ENCODE assay signal across 9 mouse cellular contexts in the genomic region with DNA sequence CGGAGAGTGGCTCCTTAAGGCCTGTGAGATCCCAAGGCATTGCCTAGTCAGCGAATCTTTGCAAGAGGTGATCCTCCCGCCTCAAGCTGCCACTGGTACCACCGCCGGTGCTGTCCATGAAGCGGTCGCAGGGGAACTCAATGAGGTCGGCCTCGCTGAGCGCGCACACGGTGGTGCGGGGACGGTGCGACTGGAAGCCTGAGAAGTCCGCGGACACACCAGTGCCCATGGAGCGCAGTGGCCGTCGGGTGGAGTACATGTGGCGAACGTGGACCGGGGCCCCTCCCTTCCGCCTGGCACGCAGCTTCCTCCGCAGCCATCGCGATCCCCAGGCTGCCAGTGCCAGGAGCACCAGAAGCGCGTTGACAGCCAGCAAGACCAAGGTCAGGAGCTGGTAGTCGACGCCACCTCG. TPM values are rescaled to one million over a fixed set of nuclear protein-coding genes. Genes with fewer than 3 reads are reported as not detected.
DNase-seq lines count a peak whose midpoint lies in the region; ATAC-seq and TF ChIP-seq lines count a peak whose summit lies in the region.
"Had no signal": no experiment of that assay in that cellular context is flagged by ENCODE, and none has a peak within 500 bp of the region (broad histone marks: within the 10 kb centered on the region; RNA-seq: fewer than 3 reads in every experiment).

No protein-coding gene starts in this region.

- 0 out of 2 replicates have a peak, but pooled peaks cover 1% of the 10 kb centered on the region for H3K4me1 ChIP-seq in cortical plate, adult 2 months (ENCODE audit: control insufficient read depth, insufficient read depth, low read length)
- H3K4me1 ChIP-seq in heart, postnatal 0 days (ENCODE audit: control insufficient read depth, insufficient read depth) = peaks cover 20% of the 10 kb centered on the region; the same call in 1 of the 2 replicates
- H3K4me1 ChIP-seq in liver, embryonic 11.5 days (replicated peaks; ENCODE audit: control insufficient read depth, insufficient read depth, low read length) = peaks cover 10% of the 10 kb centered on the region
- H3K4me1 ChIP-seq in midbrain, postnatal 0 days (ENCODE audit: insufficient read depth, low read length) = peaks cover 7% of the 10 kb centered on the region; the same call in 1 of the 2 replicates

- no peak for TF ChIP-seq POLR2A in cortical plate, adult 2 months (IDR thresholded peaks at IDR 0.05; ENCODE audit: extremely low read depth, insufficient read depth, low read length)

- no peak overlapping the region for H3K9ac ChIP-seq in heart, postnatal 0 days (replicated peaks; ENCODE audit: low read depth, low read length)
- no peak overlapping the region for H3K9ac ChIP-seq in liver, embryonic 11.5 days (ENCODE audit: low read depth, low read length)
- H3K9ac ChIP-seq in midbrain, postnatal 0 days (replicated peaks; ENCODE audit: low read length, poor library complexity, severe bottlenecking) = 0 out of 2 replicates have a peak overlapping the region, but pooled peaks have one; percentile 63

- no peak for TF ChIP-seq EP300 in heart, postnatal 0 days (IDR thresholded peaks at IDR 0.05; ENCODE audit: low read depth)

- H3K4me3 ChIP-seq in cortical plate, adult 2 months (ENCODE audit: insufficient read depth, low read length) = peak overlapping the region; percentile 40
- peak overlapping the region; percentile 62 for H3K4me3 ChIP-seq in heart, postnatal 0 days (ENCODE audit: low read depth, low read length)
- peak overlapping the region; percentile 43 for H3K4me3 ChIP-seq in liver, embryonic 11.5 days (ENCODE audit: low read depth, low read length)
- H3K4me3 ChIP-seq in midbrain, postnatal 0 days (ENCODE audit: low read depth, low read length) = peak overlapping the region; percentile 52

- 26% methylated on average over 33 of the region's 33 CpGs for WGBS in heart, postnatal 0 days
- WGBS in liver, embryonic 11.5 days = 14% methylated on average over 33 of the region's 33 CpGs
- 26% methylated on average over 33 of the region's 33 CpGs for WGBS in midbrain, postnatal 0 days

- no peak for TF ChIP-seq CTCF in cortical plate, adult 2 months (IDR thresholded peaks at IDR 0.05; ENCODE audit: extremely low read depth, insufficient read depth, low read length)
- TF ChIP-seq CTCF in heart, postnatal 0 days (IDR thresholded peaks at IDR 0.05; ENCODE audit: low read depth) = no peak
- TF ChIP-seq CTCF in midbrain, postnatal 0 days (IDR thresholded peaks at IDR 0.05) = no peak

- H3K27me3 ChIP-seq in heart, postnatal 0 days (ENCODE audit: control insufficient read depth, insufficient read depth, low read length) = peaks cover 46% of the 10 kb centered on the region
- H3K27me3 ChIP-seq in liver, embryonic 11.5 days (replicated peaks; ENCODE audit: control insufficient read depth, insufficient read depth, low read length) = peaks cover 67% of the 10 kb centered on the region
- peaks cover 31% of the 10 kb centered on the region for H3K27me3 ChIP-seq in midbrain, postnatal 0 days (ENCODE audit: insufficient read depth, low read length)

- no peak for ATAC-seq in heart, postnatal 0 days (ENCODE audit: insufficient read depth, low read depth)
- ATAC-seq in liver, embryonic 11.5 days (replicated peaks; ENCODE audit: low FRiP score) = no peak
- ATAC-seq in midbrain, postnatal 0 days (ENCODE audit: low FRiP score) = no peak; the same call in 1 of the 2 replicates
- no peak for ATAC-seq in cerebellum, adult (ENCODE audit: insufficient number of reproducible peaks, low FRiP score, low TSS enrichment)

- peak overlapping the region; percentile 91 for H3K4me2 ChIP-seq in heart, postnatal 0 days (ENCODE audit: low read depth, low read length)
- H3K4me2 ChIP-seq in liver, embryonic 11.5 days = peak overlapping the region; percentile 72
- H3K4me2 ChIP-seq in midbrain, postnatal 0 days (ENCODE audit: low read depth, low read length, poor library complexity, severe bottlenecking) = peak overlapping the region; percentile 89

- DNase-seq in adrenal gland, postnatal 36 days = peak; percentile 29 to 49
- DNase-seq in adrenal gland, adult 18-20 months (ENCODE audit: low spot score in 2 of 2) = no peak
- peak; percentile 10 for DNase-seq in heart, postnatal 0 days (ENCODE audit: low spot score)
- DNase-seq in liver, embryonic 11.5 days (ENCODE audit: low spot score) = no peak
- peak; percentile 14 for DNase-seq in midbrain, postnatal 0 days (ENCODE audit: low spot score)
- no peak for DNase-seq in cerebellum, postnatal 14 days

- H3K36me3 ChIP-seq in heart, postnatal 0 days (replicated peaks; ENCODE audit: control insufficient read depth, insufficient read depth, low read length) = no peaks in the 10 kb centered on the region
- no peaks in the 10 kb centered on the region for H3K36me3 ChIP-seq in liver, embryonic 11.5 days (ENCODE audit: control insufficient read depth, insufficient read depth, low read length)
- no peaks in the 10 kb centered on the region for H3K36me3 ChIP-seq in midbrain, postnatal 0 days (ENCODE audit: insufficient read depth, low read length)

- no peak overlapping the region for H3K27ac ChIP-seq in cortical plate, adult 2 months (ENCODE audit: insufficient read depth, low read length)
- H3K27ac ChIP-seq in heart, postnatal 0 days (ENCODE audit: low read depth) = no peak overlapping the region
- H3K27ac ChIP-seq in liver, embryonic 11.5 days (ENCODE audit: low read depth, low read length) = no peak overlapping the region
- H3K27ac ChIP-seq in midbrain, postnatal 0 days (ENCODE audit: low read depth, low read length) = no peak overlapping the region

- no peaks in the 10 kb centered on the region for H3K9me3 ChIP-seq in heart, postnatal 0 days (replicated peaks; ENCODE audit: control insufficient read depth, low read length)
- H3K9me3 ChIP-seq in liver, embryonic 11.5 days (ENCODE audit: control insufficient read depth, low read length) = no peaks in the 10 kb centered on the region
- no peaks in the 10 kb centered on the region for H3K9me3 ChIP-seq in midbrain, postnatal 0 days (ENCODE audit: low read length)

RNA-seq across cellular contexts. Expression of gene Tril, which starts 2.9 kb away (rescaled TPM):
- total RNA-seq in adrenal gland, postnatal 36 days (2021) = 1 to 10 TPM; 6.8 to 7.9 TPM
- total RNA-seq in adrenal gland, adult 18-20 months (2021) = 1 to 10 TPM; 4.9 to 6.2 TPM
- polyA plus RNA-seq in cortical plate, adult 2 months (2012; rRNA removed) = 27.7 and 28.1 TPM in 2 replicates
- 6.4 and 8.4 TPM in 2 replicates for total RNA-seq in heart, postnatal 0 days (2014; rRNA removed; ENCODE audit: low replicate concordance)
- 3.5 and 3.9 TPM in 2 replicates for polyA plus RNA-seq in heart, postnatal 0 days (2015; fragmentation: Nextera tagmentation; extraction: Ambion mirVana)
- 4.5 and 5.5 TPM in 2 replicates for polyA plus RNA-seq in liver, embryonic 11.5 days (2014; fragmentation: Nextera tagmentation; extraction: Ambion mirVana)
- 48.4 and 55.6 TPM in 2 replicates for total RNA-seq in midbrain, postnatal 0 days (2014; rRNA removed)
- 25.9 and 26.7 TPM in 2 replicates for polyA plus RNA-seq in midbrain, postnatal 0 days (2015; fragmentation: Nextera tagmentation; extraction: Ambion mirVana)
- total RNA-seq: neutrophil, adult 5-6 weeks had no signal

Comparison
In these comparisons a context has a peak if more than half of its experiments do, and no peak if none do; other contexts are left out.
1. DNase-seq: peak in adrenal gland, postnatal 36 days (2 of 2), heart, postnatal 0 days (single experiment) and midbrain, postnatal 0 days (single experiment); none in adrenal gland, adult 18-20 months (0 of 2), liver, embryonic 11.5 days (single experiment) and cerebellum, postnatal 14 days (0 of 2).
2. Peak in every context shown above with its lines, with median percentiles within 50 percentile points of each other: H3K4me3 ChIP-seq and H3K4me2 ChIP-seq.